Mouse (Mus musculus) forebrain, embryonic 12.5 days (tissue): ENCODE data around the gene Tpte. TPM values are rescaled to one million over a fixed set of nuclear protein-coding genes. Genes with fewer than 3 reads are reported as not detected.

Experiments used
- ATAC-seq: fragments of 200-750 bp; cut with Nextera tagmentation; 2 replicates; pipeline ENCODE4 v1.8.0; 2017; ENCODE audit warnings: moderate TSS enrichment; ENCODE audit not compliant: low FRiP score
- H3K27ac ChIP-seq: fragments of 300-500 bp; sonication (generic); 2 replicates; pipeline ENCODE4 v1.5.1; 2016; ENCODE audit warnings: mild to moderate bottlenecking
- H3K27me3 ChIP-seq: fragments of 300-500 bp; sonication (generic); 2 replicates; pipeline ENCODE4 v1.6.1; 2016; ENCODE audit warnings: mild to moderate bottlenecking
- H3K36me3 ChIP-seq: fragments of 300-500 bp; sonication (generic); replicated peaks from 2 replicates; pipeline ENCODE4 v1.6.1; 2016; ENCODE audit warnings: mild to moderate bottlenecking
- H3K4me1 ChIP-seq: fragments of 300-500 bp; sonication (generic); 2 replicates; pipeline ENCODE4 v1.6.1; 2016
- H3K4me2 ChIP-seq: fragments of 300-500 bp; sonication (generic); 2 replicates; pipeline ENCODE4 v1.6.1; 2016; ENCODE audit warnings: mild to moderate bottlenecking, moderate library complexity
- H3K4me3 ChIP-seq: fragments of 300-500 bp; sonication (generic); replicated peaks from 2 replicates; pipeline ENCODE4 v1.5.1; 2016; ENCODE audit warnings: mild to moderate bottlenecking
- H3K9ac ChIP-seq: fragments of 300-500 bp; sonication (generic); 2 replicates; pipeline ENCODE4 v1.6.1; 2016; ENCODE audit warnings: mild to moderate bottlenecking
- H3K9me3 ChIP-seq: fragments of 300-500 bp; sonication (generic); 2 replicates; pipeline ENCODE4 v1.6.1; 2016
- WGBS: fragments of 180-500 bp; shearing (Covaris S2); methylation state at CpG from one replicate; pipeline ENCODE4 v1.1.7; 2016; 5-methylcytosine and 5-hydroxymethylcytosine counted together
- polyA plus RNA-seq: library from polyadenylated mRNA; unstranded; fragments of >200 nt; fragmentation: Nextera tagmentation; extraction: Ambion mirVana; gene quantifications from 2 replicates; pipeline ENCODE4 v1.2.1, GENCODE M21; 2016

The Tpte gene
- polyA plus RNA-seq, 1 experiment from 2014 or later: 0.08 TPM

DNA sequence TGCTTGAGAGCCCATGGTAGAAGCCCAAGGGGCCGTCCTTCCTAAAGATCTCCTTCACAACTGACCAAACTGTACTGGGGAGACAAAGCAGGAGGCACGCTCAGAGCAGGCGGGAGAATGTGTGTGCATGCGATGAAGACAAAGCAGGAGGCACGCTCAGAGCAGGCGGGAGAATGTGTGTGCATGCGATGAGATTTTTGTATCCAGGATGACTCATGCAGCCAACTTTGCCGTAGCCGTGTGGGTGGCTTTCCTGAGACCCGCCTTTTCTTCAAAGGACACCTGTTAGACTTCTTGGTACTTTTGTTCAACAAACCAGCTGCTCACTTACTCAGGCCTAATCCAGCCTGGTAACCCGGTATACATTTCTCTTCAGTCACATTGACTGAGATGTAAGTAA is 97.7 kb downstream of the Tpte start:
- H3K36me3 ChIP-seq: peaks cover 14% of the 10 kb centered on the region
- H3K4me2 ChIP-seq: no peak overlapping the region
- ATAC-seq: no peak
- H3K27me3 ChIP-seq: no peaks in the 10 kb centered on the region
- H3K27ac ChIP-seq: no peak overlapping the region
- no peaks in the 10 kb centered on the region for H3K4me1 ChIP-seq
- WGBS: 95% methylated on average over 11 of the region's 11 CpGs
- no peak overlapping the region for H3K9ac ChIP-seq
- no peaks in the 10 kb centered on the region for H3K9me3 ChIP-seq
- no peak overlapping the region for H3K4me3 ChIP-seq

DNA sequence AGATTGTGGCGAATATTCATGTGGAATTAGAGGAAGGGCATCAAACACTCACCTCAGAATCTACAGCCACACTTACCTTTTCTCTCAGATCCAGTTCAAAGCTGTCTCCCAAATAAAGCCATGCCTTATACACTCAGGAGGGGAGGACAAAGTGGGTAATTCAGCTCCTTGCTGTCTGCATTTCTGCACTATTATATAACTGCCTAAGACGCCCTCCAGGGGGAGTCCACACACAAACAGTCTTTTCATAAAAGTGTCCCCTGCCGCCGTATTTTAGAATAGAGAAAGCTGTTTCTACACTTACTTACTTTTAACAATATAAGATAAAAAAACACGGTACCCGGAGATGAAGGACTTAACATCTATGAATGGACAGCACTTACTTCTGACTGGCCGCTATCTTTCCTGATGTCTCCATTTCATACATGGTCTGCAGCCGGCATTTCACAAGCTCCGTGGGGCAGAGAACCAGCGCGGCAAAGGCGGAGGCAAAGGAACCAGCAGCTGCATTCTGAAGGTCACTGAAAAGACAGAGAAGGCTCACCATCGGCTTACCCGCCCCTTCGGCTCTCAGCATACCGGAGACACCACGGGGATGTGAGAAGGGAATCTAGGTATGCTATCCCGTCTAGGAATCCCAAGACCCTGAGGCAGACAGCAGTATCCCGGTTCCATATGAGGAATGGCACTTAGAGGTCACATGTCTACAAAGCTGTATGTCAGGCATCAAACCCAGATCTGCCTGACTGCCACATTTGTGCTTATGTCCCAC is 99.8 kb downstream of the Tpte start:
- no peak overlapping the region for H3K27ac ChIP-seq
- 80% methylated on average over 19 of the region's 19 CpGs for whole genome bisulfite sequencing
- no peaks in the 10 kb centered on the region for H3K9me3 ChIP-seq
- no peak overlapping the region for H3K9ac ChIP-seq
- H3K27me3 ChIP-seq: no peaks in the 10 kb centered on the region
- no peak for ATAC-seq
- H3K4me2 ChIP-seq: no peak overlapping the region
- H3K4me1 ChIP-seq: no peaks in the 10 kb centered on the region
- H3K36me3 ChIP-seq: peaks cover 20% of the 10 kb centered on the region
- H3K4me3 ChIP-seq: no peak overlapping the region

DNA sequence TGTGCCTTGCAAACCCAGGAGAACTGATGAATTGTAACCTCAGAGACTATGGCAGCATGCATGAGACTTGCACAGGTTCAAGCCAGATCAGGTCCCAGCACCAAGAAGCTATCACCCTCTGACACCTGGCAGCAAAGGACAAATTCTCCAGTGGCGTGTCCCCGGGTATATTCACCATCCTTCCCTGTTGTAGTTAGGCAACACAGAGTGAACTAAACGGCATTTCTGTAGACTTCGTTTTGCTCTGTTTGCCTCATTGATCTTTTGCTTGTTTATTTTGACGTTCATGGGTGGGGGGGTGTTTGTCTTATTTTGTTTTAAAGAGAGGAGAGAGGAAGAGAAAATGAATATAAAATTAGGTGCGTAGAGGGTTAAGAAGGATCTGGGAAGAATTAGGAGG is 101.9 kb downstream of the Tpte start:
- H3K9me3 ChIP-seq: no peaks in the 10 kb centered on the region
- 96% methylated on average over 6 of the region's 6 CpGs for WGBS
- no peaks in the 10 kb centered on the region for H3K4me1 ChIP-seq
- no peak overlapping the region for H3K4me3 ChIP-seq
- H3K27ac ChIP-seq: no peak overlapping the region
- no peaks in the 10 kb centered on the region for H3K27me3 ChIP-seq
- H3K4me2 ChIP-seq: no peak overlapping the region
- peaks cover 35% of the 10 kb centered on the region for H3K36me3 ChIP-seq
- H3K9ac ChIP-seq: no peak overlapping the region
- ATAC-seq: no peak

DNA sequence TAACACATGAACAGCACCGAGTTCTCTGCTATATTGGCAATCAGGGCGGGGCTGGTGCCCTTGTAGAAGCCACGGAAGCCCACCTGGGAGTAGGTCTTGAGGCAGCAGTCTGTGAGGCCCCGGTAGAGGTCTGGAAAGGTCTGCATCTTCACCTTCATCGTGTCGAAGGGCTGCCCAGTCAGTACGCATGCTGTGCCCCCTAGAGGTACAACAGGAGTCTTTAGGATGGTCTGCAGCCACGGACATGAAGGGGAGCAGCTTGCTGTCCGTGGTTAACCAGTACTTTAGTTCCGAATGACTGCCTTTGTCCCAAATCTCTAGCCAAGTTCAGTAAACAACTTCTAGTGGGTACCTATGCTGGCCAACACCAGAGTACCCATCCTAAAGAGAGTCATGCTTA is 106.6 kb downstream of the Tpte start:
- Histone ChIP-seq H3K27me3 (no peaks in the 10 kb centered on the region), H3K36me3 (peaks cover 20% of the 10 kb centered on the region), H3K9ac (no peak overlapping the region), H3K9me3 (no peaks in the 10 kb centered on the region), H3K4me3 (no peak overlapping the region), H3K4me1 (no peaks in the 10 kb centered on the region), H3K4me2 (no peak overlapping the region), H3K27ac (no peak overlapping the region)
- 79% methylated on average over 10 of the region's 10 CpGs for WGBS
- no peak for ATAC-seq

DNA sequence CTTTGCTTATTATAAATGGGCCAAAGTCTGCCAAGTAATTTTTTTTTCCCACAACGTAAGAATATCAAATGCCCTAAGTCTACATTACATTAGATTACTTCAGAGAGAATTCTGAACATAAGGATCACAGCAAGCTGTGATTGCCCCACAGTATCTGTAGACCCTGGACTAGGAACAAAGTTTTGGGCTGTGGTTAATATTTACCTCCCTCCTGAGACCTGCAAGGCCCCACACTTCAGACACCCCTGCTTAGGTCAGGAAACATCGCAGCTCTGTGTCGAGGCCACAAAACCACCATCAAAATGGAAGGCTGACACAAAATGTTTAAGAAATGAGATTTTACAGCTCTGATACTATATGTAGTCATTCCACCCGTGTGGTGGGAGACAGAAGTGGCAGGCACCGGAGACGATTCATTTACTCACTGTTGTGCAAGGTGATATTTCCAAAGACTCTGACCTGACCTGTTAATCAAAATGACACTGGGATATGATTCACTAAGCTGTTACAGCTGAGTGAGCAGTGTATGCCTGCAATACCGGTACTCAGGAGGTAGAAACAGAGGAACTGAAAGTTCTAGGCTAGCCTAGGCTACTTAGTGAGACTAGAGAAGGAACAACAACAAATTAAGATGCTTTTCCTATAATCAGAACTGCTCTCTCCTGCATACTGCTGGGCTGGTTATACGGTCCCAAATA is 107.7 kb downstream of the Tpte start:
- H3K4me3 ChIP-seq: no peak overlapping the region
- no peak overlapping the region for H3K9ac ChIP-seq
- no peaks in the 10 kb centered on the region for H3K4me1 ChIP-seq
- H3K27ac ChIP-seq: no peak overlapping the region
- no peaks in the 10 kb centered on the region for H3K27me3 ChIP-seq
- H3K4me2 ChIP-seq: no peak overlapping the region
- no peak for ATAC-seq
- no peaks in the 10 kb centered on the region for H3K9me3 ChIP-seq
- H3K36me3 ChIP-seq: peaks cover 20% of the 10 kb centered on the region
- WGBS: 92% methylated on average over 8 of the region's 8 CpGs

DNA sequence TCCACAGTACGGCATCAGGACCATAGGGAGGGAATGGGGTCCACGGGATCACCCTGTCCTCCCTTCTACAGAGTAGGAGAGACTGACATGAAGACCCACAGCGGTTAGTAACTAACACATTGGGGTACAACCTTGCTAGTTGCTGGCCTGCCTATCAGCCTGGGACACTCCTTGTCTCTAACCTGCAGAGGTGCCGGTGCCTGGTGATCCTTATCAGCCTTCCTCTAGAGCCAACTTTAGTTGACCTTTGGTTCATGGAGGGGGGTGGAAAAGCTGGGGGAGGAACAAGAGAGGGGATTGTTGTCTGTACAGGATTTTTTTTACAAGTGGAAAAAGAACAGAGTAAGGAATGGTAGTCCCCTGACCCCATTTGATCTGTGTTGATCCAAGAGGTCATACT is 111.2 kb downstream of the Tpte start:
- H3K27ac ChIP-seq: no peak overlapping the region
- H3K27me3 ChIP-seq: peaks cover 3% of the 10 kb centered on the region; the same call in 1 of the 2 replicates
- no peaks in the 10 kb centered on the region for H3K9me3 ChIP-seq
- WGBS: 88% methylated on average over 4 of the region's 4 CpGs
- H3K4me1 ChIP-seq: peaks cover 13% of the 10 kb centered on the region
- H3K4me3 ChIP-seq: no peak overlapping the region
- no peaks in the 10 kb centered on the region; the same call in 1 of the 2 replicates for H3K36me3 ChIP-seq
- H3K9ac ChIP-seq: no peak overlapping the region
- ATAC-seq: no peak
- no peak overlapping the region for H3K4me2 ChIP-seq

DNA sequence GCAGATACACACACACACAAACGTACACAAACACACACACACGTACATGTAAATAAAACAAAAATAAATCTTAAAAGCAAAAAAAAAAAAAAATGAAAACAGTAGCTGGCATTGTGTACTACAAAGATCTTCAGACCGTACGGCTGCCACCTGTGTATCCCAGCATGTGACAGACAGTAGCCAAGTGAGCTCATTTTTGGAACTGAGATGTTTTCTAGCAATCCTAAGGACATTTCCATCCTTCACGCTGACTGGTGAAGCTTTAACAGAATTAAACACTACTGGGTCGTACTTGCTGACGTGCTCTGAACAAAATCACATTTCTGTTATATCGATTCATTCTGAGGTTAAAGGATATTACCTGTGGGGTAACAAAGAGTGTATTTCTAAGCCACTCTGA is 112.0 kb downstream of the Tpte start:
- Histone ChIP-seq H3K4me2 (no peak overlapping the region), H3K9ac (no peak overlapping the region), H3K4me3 (no peak overlapping the region), H3K27me3 (peaks cover 3% of the 10 kb centered on the region; the same call in 1 of the 2 replicates), H3K9me3 (no peaks in the 10 kb centered on the region), H3K4me1 (peaks cover 13% of the 10 kb centered on the region), H3K27ac (no peak overlapping the region), H3K36me3 (no peaks in the 10 kb centered on the region; the same call in 1 of the 2 replicates)
- WGBS: 93% methylated on average over 8 of the region's 8 CpGs
- no peak for ATAC-seq

DNA sequence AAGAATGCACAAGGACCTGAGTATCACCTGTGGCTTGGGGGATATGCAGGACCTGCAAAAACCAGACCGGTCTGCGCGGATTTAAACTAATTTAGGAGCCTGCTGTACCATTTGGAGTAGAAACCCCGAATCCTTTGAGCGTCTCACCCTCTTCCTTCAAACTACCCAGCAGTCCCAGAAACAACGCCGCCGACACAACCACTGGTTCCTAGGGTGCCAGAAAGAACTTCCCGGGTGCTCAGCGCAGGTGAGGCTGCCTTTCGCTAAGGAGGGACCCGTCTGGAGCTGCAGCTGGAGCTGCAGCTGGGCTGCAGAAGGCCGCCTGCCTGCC is 114.5 kb downstream of the Tpte start:
- no peak; the same call in 1 of the 2 replicates for ATAC-seq
- Histone ChIP-seq H3K36me3 (no peaks in the 10 kb centered on the region), H3K27me3 (peaks cover 3% of the 10 kb centered on the region; the same call in 1 of the 2 replicates), H3K9me3 (no peaks in the 10 kb centered on the region), H3K4me3 (peak overlapping the region; percentile 78), H3K4me2 (peak overlapping the region; percentile 81), H3K27ac (peak overlapping the region; percentile 68; the same call in 1 of the 2 replicates), H3K4me1 (peaks cover 13% of the 10 kb centered on the region), H3K9ac (peak overlapping the region; percentile 73)
- WGBS: under 1% methylated on average over 13 of the region's 13 CpGs

DNA sequence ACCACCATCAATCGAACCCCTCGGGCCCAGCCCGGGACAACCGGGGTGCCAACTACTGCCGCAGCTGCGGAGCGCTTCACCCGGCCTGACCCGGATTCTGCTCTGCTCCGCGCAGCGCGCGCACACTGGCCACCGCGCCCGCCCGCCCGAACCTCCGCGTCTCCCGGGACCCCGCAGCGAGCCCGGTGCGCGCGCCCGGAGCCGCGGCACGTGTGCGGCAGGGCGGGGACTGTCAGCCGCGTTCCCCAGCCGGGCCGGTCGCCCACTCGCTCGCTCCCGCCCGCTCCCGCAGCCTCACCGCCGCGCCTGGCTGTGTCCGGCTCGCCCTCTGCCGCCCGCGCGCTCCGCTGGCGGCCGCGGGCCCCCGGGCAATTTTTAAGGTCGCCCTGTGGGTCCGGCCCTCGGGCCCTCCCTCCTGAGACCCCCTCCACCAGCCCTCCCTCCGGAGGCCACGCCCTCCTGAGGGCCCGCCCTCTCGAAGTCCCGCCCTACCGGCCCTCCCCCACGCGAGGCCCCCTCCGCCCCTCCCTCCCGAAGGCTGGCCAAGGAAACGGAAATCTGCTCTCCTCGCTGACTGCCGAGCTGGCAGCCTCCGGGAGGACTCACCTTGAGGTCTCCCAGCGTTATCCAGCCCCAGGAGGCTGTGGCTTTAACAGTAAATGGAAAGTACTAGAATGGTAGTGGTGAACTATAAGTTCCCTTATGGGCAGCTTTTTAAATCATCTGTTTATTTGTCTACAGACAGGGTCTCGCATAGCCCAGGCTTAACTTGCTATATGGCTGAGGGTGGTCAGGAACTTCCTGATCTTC is 115.1 kb downstream of the Tpte start, which contains the start of gene Slc25a15:
Slc25a15 (minus strand) TSS at position 456 of the 810 bp plus-strand sequence.
- H3K27ac ChIP-seq: peak within 1 kb of the TSS; percentile 68
- peak within 1 kb of the TSS; percentile 81 for H3K4me2 ChIP-seq
- under 1% methylated on average over 69 of the region's 77 CpGs for WGBS
- H3K27me3 ChIP-seq: peaks cover 3% of the 10 kb centered on the region; the same call in 1 of the 2 replicates
- H3K4me3 ChIP-seq: peak within 1 kb of the TSS; percentile 78
- peak; percentile 93 for ATAC-seq
- no peaks in the 10 kb centered on the region for H3K36me3 ChIP-seq
- H3K4me1 ChIP-seq: peaks cover 13% of the 10 kb centered on the region
- H3K9me3 ChIP-seq: no peaks in the 10 kb centered on the region
- peak within 1 kb of the TSS; percentile 73 for H3K9ac ChIP-seq

DNA sequence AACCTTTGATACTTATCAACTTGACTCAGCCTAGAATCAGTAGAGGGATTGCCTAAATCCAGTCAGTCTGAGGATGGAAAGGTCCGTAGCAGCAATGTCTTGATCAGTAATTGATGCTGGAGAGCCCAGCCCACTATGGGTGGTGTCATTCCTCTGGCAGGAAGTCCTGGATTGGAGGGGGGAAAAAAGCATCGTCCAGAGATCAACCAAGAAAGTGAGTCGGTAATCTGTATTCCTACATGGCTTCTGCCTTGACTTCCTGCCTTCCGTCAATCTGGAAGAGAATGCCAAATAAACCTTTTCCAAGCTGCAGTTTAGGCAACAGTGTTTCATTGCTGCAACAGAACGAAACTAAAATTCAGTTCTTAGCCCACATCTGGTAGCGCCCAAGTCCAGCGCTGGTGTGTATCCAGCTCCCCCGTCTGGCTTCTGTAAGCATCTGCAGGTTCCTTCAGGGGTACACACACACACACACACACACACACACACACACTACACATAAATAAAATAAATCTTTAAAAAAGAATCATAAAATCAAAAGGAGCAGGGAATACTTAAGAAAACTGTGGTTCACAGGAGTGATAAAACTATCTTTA is 116.1 kb downstream of the Tpte start:
- Histone ChIP-seq H3K4me2 (peak overlapping the region; percentile 81), H3K9me3 (no peaks in the 10 kb centered on the region), H3K27me3 (peaks cover 3% of the 10 kb centered on the region; the same call in 1 of the 2 replicates), H3K4me3 (peak overlapping the region; percentile 78; the same call in 1 of the 2 replicates), H3K4me1 (peaks cover 13% of the 10 kb centered on the region), H3K9ac (no peak overlapping the region), H3K27ac (no peak overlapping the region), H3K36me3 (no peaks in the 10 kb centered on the region)
- 88% methylated on average over 8 of the region's 8 CpGs for WGBS
- no peak for ATAC-seq

DNA sequence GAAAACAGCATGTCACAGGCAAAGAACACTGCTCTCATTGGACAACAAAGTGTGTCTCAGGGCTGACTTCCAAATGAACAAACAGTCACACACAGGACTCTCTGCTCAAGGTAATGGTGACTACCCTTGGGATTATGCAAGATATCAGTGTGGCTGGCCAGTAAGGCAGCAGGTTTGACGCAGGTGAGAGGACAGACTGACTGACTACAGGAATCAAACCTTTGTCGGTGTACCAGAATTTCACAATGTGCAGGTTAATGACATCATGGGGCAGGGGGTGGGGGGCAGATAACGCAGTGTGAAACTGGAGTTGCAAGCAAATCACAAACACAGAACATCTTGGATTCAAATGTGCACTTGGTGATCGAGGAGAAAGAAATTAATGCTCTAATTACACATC is 117.4 kb downstream of the Tpte start:
- peaks cover 13% of the 10 kb centered on the region for H3K4me1 ChIP-seq
- no peak overlapping the region for H3K27ac ChIP-seq
- 89% methylated on average over 4 of the region's 4 CpGs for WGBS
- H3K4me2 ChIP-seq: no peak overlapping the region
- no peak for ATAC-seq
- H3K27me3 ChIP-seq: peaks cover 3% of the 10 kb centered on the region; the same call in 1 of the 2 replicates
- H3K9ac ChIP-seq: no peak overlapping the region
- no peaks in the 10 kb centered on the region for H3K9me3 ChIP-seq
- H3K36me3 ChIP-seq: no peaks in the 10 kb centered on the region
- H3K4me3 ChIP-seq: no peak overlapping the region

DNA sequence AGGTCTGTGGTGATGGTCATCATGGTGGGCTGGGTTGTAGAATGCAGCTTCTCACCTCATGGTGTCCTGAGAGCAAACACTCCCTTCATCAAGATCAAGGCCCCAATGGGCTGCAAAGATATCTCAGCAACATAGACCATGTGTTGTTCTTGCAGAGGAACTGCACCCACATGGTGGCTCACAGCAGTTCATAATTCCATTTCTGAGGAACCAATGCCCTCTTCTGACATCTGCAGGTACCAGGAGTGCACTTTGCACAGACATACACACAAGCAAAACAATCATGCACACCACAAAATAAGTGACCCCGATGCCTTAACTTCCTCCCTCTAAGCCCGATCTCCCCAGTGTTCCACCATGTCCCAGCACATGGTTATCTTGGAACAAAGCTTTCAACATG is 120.0 kb downstream of the Tpte start:
- peaks cover 5% of the 10 kb centered on the region; the same call in 1 of the 2 replicates for H3K4me1 ChIP-seq
- no peak for ATAC-seq
- WGBS: 82% methylated on average over 2 of the region's 2 CpGs
- no peaks in the 10 kb centered on the region; the same call in 1 of the 2 replicates for H3K27me3 ChIP-seq
- H3K4me2 ChIP-seq: no peak overlapping the region
- no peaks in the 10 kb centered on the region for H3K36me3 ChIP-seq
- H3K9ac ChIP-seq: no peak overlapping the region
- no peak overlapping the region for H3K4me3 ChIP-seq
- no peaks in the 10 kb centered on the region for H3K9me3 ChIP-seq
- H3K27ac ChIP-seq: no peak overlapping the region
